Mouse (Mus musculus) gastrocnemius, postnatal 14 days (tissue): Measurements from ENCODE around the gene Fam173a. TPM values are rescaled to one million over a fixed set of nuclear protein-coding genes. Genes with fewer than 3 reads are reported as not detected.

Experiments
- DNase-seq: peaks from one replicate; pipeline ENCODE4 v3.0.0; 2021; ENCODE audit warnings: mixed read lengths
- intact Hi-C: fragments of 180-260 bp; cut with DNase I; formaldehyde crosslinking; loops from one replicate; pipeline ENCODE4 v1.15.1; 2025; ENCODE audit warnings: low total_unique reads
- long read RNA-seq, 2 experiments: library from polyadenylated mRNA; stranded (forward); transcript quantifications; one replicate each; pipeline ENCODE4 v2.0.0; 2021
- total RNA-seq, 2 experiments: library from RNA; stranded (reverse); gene quantifications; 2 replicates each; pipeline ENCODE4 v1.2.3; 2021

Gene Fam173a
- 10 to 100 TPM; 36.1 to 37.9 TPM for total RNA-seq
- long read RNA-seq, experiment 1, transcript Fam173a-201 (5 exons, 1,321 nt), result major isoform, 26 of 31 reads
- long read RNA-seq, experiment 1, partial matches to known transcripts, result 0 of 31 reads
- long read RNA-seq, experiment 1, other reads (novel, unspliced or antisense), result 1 of 31 reads
- long read RNA-seq, experiment 2, transcript Fam173a-201 (5 exons, 1,321 nt), result major isoform, 28 of 34 reads
- long read RNA-seq, experiment 2, partial matches to known transcripts, result 1 of 34 reads
- long read RNA-seq, experiment 2, other reads (novel, unspliced or antisense), result 2 of 34 reads

- intact Hi-C loops, result no loop called here
- peak; percentile 84 for DNase-seq
Observed at GRCm38 (mm10) chr17:25792615-25793014, at the start of gene Fam173a. Fam173a (minus strand) TSS chr17:25792901.

DNA sequence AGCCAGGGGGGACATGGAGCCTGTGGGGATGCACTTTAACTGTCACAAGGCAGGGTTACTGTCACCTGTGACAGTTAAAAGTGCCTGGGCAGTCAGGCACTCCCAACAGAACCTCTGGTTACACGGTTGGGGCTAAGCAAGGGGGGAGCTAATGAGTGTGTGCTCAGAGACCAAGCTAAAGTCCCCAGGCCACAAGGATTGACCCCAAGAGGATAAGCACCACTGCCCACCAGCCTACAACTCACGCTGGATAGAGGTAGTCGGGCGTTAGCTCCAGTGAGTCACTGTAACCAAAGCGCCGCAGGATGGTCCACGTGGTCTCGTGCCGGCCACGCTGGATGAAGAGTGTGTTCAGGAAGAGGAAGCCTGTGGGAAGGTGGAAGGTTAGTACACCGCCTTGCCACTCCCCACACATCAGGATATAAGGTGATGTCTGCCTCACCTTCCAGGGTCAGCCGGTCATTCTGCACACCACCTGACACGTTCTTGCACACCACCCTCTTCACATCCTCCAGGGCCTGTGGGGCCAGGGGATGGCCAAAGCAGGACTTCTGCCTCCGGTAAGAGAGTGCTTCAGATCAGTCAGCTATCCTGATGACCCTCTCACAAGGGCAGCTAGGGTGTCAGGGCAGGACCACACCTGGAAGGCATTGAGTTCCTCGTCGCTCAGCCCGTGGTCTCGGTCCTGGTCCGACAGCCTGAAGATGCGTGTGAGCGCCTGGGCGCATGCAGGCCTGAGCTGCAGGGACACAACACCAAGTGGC, 48.6 kb upstream of the Fam173a start, which contains the start of gene Gm20683:
TSS of gene Gm20683 (minus strand) at position 647 of the 764 bp plus-strand sequence.
- intact Hi-C loops, result no loop called here
- DNase-seq, result no peak

GRCm38 (mm10) chr17:25840519-25840918, 47.8 kb upstream of the Fam173a start:
- intact Hi-C loops, result no loop called here
- DNase-seq, result no peak

- intact Hi-C loops, result no loop called here
- no peak for DNase-seq
Observed at GRCm38 (mm10) chr17:25839455-25840235, 46.9 kb upstream of the Fam173a start.

DNA sequence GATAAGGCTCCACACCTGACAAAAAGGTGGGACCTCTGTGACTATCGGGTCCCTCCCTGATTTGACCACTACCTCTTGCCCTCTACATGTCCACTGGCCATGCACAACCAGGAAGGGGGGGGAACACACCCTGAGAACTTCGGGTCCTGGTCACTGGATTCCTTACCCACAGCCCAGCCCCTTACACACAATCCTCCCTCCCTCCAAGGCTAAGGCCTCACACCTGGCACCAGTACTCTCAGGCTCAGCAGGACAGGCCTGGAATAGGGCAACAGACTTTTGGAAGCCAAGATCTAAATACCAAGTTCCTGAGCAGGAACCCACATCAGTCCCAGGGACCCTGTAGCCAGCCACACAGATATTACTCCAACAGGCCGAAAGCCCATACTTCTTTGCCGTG, 46.2 kb upstream of the Fam173a start:
- no peak for DNase-seq
- intact Hi-C loops, result no loop called here

DNA sequence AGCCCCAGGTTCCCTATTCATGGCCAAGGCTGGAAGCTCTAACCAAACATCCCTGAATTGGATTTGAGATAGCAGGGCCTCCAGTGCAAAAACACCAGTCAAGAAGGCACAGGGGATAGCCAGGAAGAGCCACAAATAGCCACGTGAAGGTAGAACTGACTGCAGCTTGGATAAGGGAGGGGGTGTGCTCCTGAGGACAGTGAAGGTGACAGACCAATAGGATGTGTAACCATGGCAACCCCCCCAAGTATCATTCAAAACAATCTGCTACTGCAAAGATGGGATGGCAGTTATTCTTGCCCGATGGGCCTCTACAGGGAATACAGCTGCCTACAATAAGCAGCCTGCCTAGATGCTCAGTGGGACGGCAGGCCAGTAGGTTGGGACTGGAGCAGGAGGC, 44.8 kb upstream of the Fam173a start:
- DNase-seq, result no peak
- intact Hi-C loops, result no loop called here

- peak; percentile 78 for DNase-seq
- intact Hi-C loops, result no loop called here
Observed at GRCm38 (mm10) chr17:25837076-25837410, 44.3 kb upstream of the Fam173a start, which contains the start of gene Rhbdl1. Rhbdl1 (minus strand) TSS chr17:25837295.

GRCm38 (mm10) chr17:25836397-25837075, 43.8 kb upstream of the Fam173a start:
- intact Hi-C loops, result no loop called here
- DNase-seq, result no peak

DNA sequence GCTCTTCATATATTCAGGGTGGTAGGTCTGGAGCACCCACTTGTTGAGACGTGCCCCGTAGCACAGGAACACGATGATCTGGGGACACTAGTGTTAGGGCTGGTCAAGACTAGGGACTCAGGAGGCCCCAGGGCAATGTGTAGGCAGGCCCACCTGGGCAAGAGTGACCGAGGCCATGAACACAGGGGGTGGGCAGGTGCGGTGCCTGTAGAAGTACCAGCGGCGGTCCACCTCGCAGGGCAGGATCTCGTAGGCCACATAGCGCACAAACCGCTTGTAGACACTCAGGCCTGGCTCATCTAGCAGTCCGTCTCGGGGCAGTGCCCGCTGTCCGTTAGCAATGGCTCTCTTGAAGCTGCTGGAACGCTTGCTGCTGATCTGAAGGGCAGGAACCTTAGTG, 43.1 kb upstream of the Fam173a start:
- DNase-seq, result no peak
- intact Hi-C loops, result no loop called here

- intact Hi-C loops, result no loop called here
- DNase-seq, result no peak
Observed at GRCm38 (mm10) chr17:25835301-25835700, 42.6 kb upstream of the Fam173a start.

DNA sequence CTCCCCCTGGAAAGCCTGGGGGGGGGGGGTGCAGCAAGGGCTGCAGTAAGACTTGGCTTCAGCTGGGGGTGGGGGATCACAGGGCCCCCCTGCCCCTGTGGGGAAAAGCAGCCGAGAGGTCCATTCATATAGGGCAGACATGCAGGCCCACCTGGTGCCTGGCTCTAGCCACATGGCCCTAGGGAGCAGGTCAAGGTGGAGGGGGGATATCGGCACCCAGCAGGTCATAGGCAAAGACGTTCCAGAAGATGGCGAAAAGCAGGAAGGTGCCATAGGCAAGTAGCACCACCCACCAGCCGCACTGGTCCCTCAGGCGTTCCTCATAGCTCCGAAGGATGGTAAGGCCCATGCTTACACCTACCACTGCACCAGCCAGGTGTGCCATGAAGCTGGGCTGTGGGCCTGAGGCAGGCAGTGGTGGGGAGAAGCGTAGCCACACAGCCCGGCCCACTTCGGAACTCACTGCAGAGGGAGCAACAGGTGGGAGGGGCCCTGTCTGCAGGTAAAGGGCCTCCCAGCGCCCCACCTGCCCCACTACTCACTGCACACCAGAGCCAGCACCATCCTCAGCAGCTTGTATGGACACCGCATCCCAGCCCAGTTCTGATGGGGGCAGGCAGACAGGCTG, 42.0 kb upstream of the Fam173a start:
- DNase-seq, result no peak
- intact Hi-C loops, result no loop called here

- DNase-seq, result no peak
- intact Hi-C loops, result no loop called here
Observed at GRCm38 (mm10) chr17:25833961-25834594, 41.4 kb upstream of the Fam173a start.

DNA sequence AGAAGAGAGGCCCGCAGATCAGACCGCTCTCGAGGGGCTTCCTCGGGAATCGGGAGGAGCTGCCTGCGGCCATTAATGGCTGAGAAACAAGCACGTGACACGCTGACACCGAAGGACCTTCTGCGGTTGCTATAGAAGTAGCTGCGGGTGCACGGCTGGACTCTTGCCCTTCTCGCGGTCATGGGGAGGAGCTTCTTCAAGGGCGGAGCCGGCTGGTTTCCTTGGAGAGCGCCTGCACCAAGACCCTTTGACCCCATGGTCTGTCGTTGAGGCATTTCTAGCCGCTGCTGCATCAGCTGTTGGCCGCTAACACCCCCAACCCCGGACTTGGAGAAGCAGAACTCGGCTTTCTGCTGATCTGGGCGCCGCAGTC, 40.6 kb upstream of the Fam173a start, which contains the start of gene Stub1:
TSS of gene Stub1 (minus strand) at position 114 of the 373 bp plus-strand sequence.
- peak; percentile 95 for DNase-seq
- intact Hi-C loops, result no loop called here

GRCm38 (mm10) chr17:25832436-25833290, 40.0 kb upstream of the Fam173a start:
- intact Hi-C loops, result no loop called here
- DNase-seq, result peak; percentile 100

- intact Hi-C loops, result no loop called here
- DNase-seq, result peak; percentile 55
Observed at GRCm38 (mm10) chr17:25831451-25832281, 39.0 kb upstream of the Fam173a start.

GRCm38 (mm10) chr17:25830806-25831431, 38.2 kb upstream of the Fam173a start:
- DNase-seq, result no peak
- intact Hi-C loops, result no loop called here
